Mouse (Mus musculus): Measurements from ENCODE around the gene Nrip1. TPM values are rescaled to one million over a fixed set of nuclear protein-coding genes. Genes with fewer than 3 reads are reported as not detected.

Nrip1 gene
- polyA plus RNA-seq, 1 experiment: 2.4 TPM

- Histone ChIP-seq H3K4me3 (ENCODE audit: insufficient read depth, poor library complexity, severe bottlenecking) (no peak overlapping the region), H3K36me3 (ENCODE audit: control insufficient read depth, insufficient read depth) (no peaks in the 10 kb centered on the region), H3ac (ENCODE audit: control insufficient read depth, insufficient read length, low read depth) (no peak overlapping the region), H3K27me3 (ENCODE audit: control insufficient read depth, insufficient read depth, insufficient read length) (no peaks in the 10 kb centered on the region), H3K79me2 (ENCODE audit: control insufficient read depth, insufficient read depth) (peaks cover 13% of the 10 kb centered on the region), H3K79me3 (ENCODE audit: low read depth) (peaks cover 14% of the 10 kb centered on the region)
- TF ChIP-seq MYOD1 (IDR thresholded peaks at IDR 0.05; ENCODE audit: control insufficient read depth, insufficient read length, low read depth): no peak
- no peak for TF ChIP-seq MYOG (IDR thresholded peaks at IDR 0.05; ENCODE audit: control insufficient read depth, extremely low read depth, insufficient read length)
- no peak for TF ChIP-seq CEBPB (IDR thresholded peaks at IDR 0.05; ENCODE audit: low read depth)
- TF ChIP-seq FOSL1 (IDR thresholded peaks at IDR 0.05; ENCODE audit: insufficient read depth, low read length, poor library complexity, severe bottlenecking): no peak
- TF ChIP-seq MAX (IDR thresholded peaks at IDR 0.05): no peak
- TF ChIP-seq CTCF (IDR thresholded peaks at IDR 0.05; ENCODE audit: control insufficient read depth, insufficient read depth, insufficient read length): no peak
- TF ChIP-seq USF1 (IDR thresholded peaks at IDR 0.05; ENCODE audit: low read depth): no peak
Observed at GRCm38 (mm10) chr16:76315642-76316041, 58.0 kb downstream of the Nrip1 start.

GRCm38 (mm10) chr16:76314013-76314950, 59.3 kb downstream of the Nrip1 start:
- peaks cover 11% of the 10 kb centered on the region for H3K79me2 ChIP-seq (ENCODE audit: control insufficient read depth, insufficient read depth)
- no peak overlapping the region for H3K4me3 ChIP-seq (ENCODE audit: insufficient read depth, poor library complexity, severe bottlenecking)
- H3K27me3 ChIP-seq (ENCODE audit: control insufficient read depth, insufficient read depth, insufficient read length): no peaks in the 10 kb centered on the region
- peaks cover 14% of the 10 kb centered on the region for H3K79me3 ChIP-seq (ENCODE audit: low read depth)
- TF ChIP-seq MAX (IDR thresholded peaks at IDR 0.05) (no peak), MYOD1 (IDR thresholded peaks at IDR 0.05; ENCODE audit: control insufficient read depth, insufficient read length, low read depth) (no peak), USF1 (IDR thresholded peaks at IDR 0.05; ENCODE audit: low read depth) (no peak), CEBPB (IDR thresholded peaks at IDR 0.05; ENCODE audit: low read depth) (no peak), FOSL1 (IDR thresholded peaks at IDR 0.05; ENCODE audit: insufficient read depth, low read length, poor library complexity, severe bottlenecking) (no peak), CTCF (IDR thresholded peaks at IDR 0.05; ENCODE audit: control insufficient read depth, insufficient read depth, insufficient read length) (no peak), MYOG (IDR thresholded peaks at IDR 0.05; ENCODE audit: control insufficient read depth, extremely low read depth, insufficient read length) (no peak)
- no peaks in the 10 kb centered on the region for H3K36me3 ChIP-seq (ENCODE audit: control insufficient read depth, insufficient read depth)
- H3ac ChIP-seq (ENCODE audit: control insufficient read depth, insufficient read length, low read depth): no peak overlapping the region

- TF ChIP-seq MYOD1 (IDR thresholded peaks at IDR 0.05; ENCODE audit: control insufficient read depth, insufficient read length, low read depth) (no peak), MYOG (IDR thresholded peaks at IDR 0.05; ENCODE audit: control insufficient read depth, extremely low read depth, insufficient read length) (no peak), CEBPB (IDR thresholded peaks at IDR 0.05; ENCODE audit: low read depth) (no peak), FOSL1 (IDR thresholded peaks at IDR 0.05; ENCODE audit: insufficient read depth, low read length, poor library complexity, severe bottlenecking) (no peak), USF1 (IDR thresholded peaks at IDR 0.05; ENCODE audit: low read depth) (no peak), CTCF (IDR thresholded peaks at IDR 0.05; ENCODE audit: control insufficient read depth, insufficient read depth, insufficient read length) (no peak), MAX (IDR thresholded peaks at IDR 0.05) (no peak)
Observed at GRCm38 (mm10) chr16:76312887-76313420, 60.7 kb downstream of the Nrip1 start.

GRCm38 (mm10) chr16:76310791-76311190, 62.8 kb downstream of the Nrip1 start:
- Histone ChIP-seq H3K4me3 (ENCODE audit: insufficient read depth, poor library complexity, severe bottlenecking) (no peak overlapping the region), H3K79me2 (ENCODE audit: control insufficient read depth, insufficient read depth) (no peaks in the 10 kb centered on the region), H3K27me3 (ENCODE audit: control insufficient read depth, insufficient read depth, insufficient read length) (no peaks in the 10 kb centered on the region), H3ac (ENCODE audit: control insufficient read depth, insufficient read length, low read depth) (no peak overlapping the region), H3K79me3 (ENCODE audit: low read depth) (peaks cover 7% of the 10 kb centered on the region), H3K36me3 (ENCODE audit: control insufficient read depth, insufficient read depth) (no peaks in the 10 kb centered on the region)
- TF ChIP-seq FOSL1 (IDR thresholded peaks at IDR 0.05; ENCODE audit: insufficient read depth, low read length, poor library complexity, severe bottlenecking) (no peak), USF1 (IDR thresholded peaks at IDR 0.05; ENCODE audit: low read depth) (no peak), CTCF (IDR thresholded peaks at IDR 0.05; ENCODE audit: control insufficient read depth, insufficient read depth, insufficient read length) (no peak), MYOG (IDR thresholded peaks at IDR 0.05; ENCODE audit: control insufficient read depth, extremely low read depth, insufficient read length) (no peak), CEBPB (IDR thresholded peaks at IDR 0.05; ENCODE audit: low read depth) (no peak), MAX (IDR thresholded peaks at IDR 0.05) (no peak), MYOD1 (IDR thresholded peaks at IDR 0.05; ENCODE audit: control insufficient read depth, insufficient read length, low read depth) (no peak)

More at GRCm38 (mm10) chr16:76312887-76313420, 60.7 kb downstream of the Nrip1 start:
- H3K79me3 ChIP-seq (ENCODE audit: low read depth): peaks cover 9% of the 10 kb centered on the region
- no peak overlapping the region for H3ac ChIP-seq (ENCODE audit: control insufficient read depth, insufficient read length, low read depth)
- H3K4me3 ChIP-seq (ENCODE audit: insufficient read depth, poor library complexity, severe bottlenecking): no peak overlapping the region
- H3K36me3 ChIP-seq (ENCODE audit: control insufficient read depth, insufficient read depth): no peaks in the 10 kb centered on the region
- H3K27me3 ChIP-seq (ENCODE audit: control insufficient read depth, insufficient read depth, insufficient read length): no peaks in the 10 kb centered on the region
- H3K79me2 ChIP-seq (ENCODE audit: control insufficient read depth, insufficient read depth): peaks cover 7% of the 10 kb centered on the region

GRCm38 (mm10) chr16:76310286-76310685, 63.3 kb downstream of the Nrip1 start:
- H3K27me3 ChIP-seq (ENCODE audit: control insufficient read depth, insufficient read depth, insufficient read length): no peaks in the 10 kb centered on the region
- H3K79me3 ChIP-seq (ENCODE audit: low read depth): peaks cover 6% of the 10 kb centered on the region
- H3ac ChIP-seq (ENCODE audit: control insufficient read depth, insufficient read length, low read depth): no peak overlapping the region
- no peaks in the 10 kb centered on the region for H3K79me2 ChIP-seq (ENCODE audit: control insufficient read depth, insufficient read depth)
- TF ChIP-seq CEBPB (IDR thresholded peaks at IDR 0.05; ENCODE audit: low read depth) (no peak), FOSL1 (IDR thresholded peaks at IDR 0.05; ENCODE audit: insufficient read depth, low read length, poor library complexity, severe bottlenecking) (no peak), CTCF (IDR thresholded peaks at IDR 0.05; ENCODE audit: control insufficient read depth, insufficient read depth, insufficient read length) (no peak), USF1 (IDR thresholded peaks at IDR 0.05; ENCODE audit: low read depth) (no peak), MAX (IDR thresholded peaks at IDR 0.05) (no peak), MYOD1 (IDR thresholded peaks at IDR 0.05; ENCODE audit: control insufficient read depth, insufficient read length, low read depth) (no peak), MYOG (IDR thresholded peaks at IDR 0.05; ENCODE audit: control insufficient read depth, extremely low read depth, insufficient read length) (no peak)
- no peak overlapping the region for H3K4me3 ChIP-seq (ENCODE audit: insufficient read depth, poor library complexity, severe bottlenecking)
- no peaks in the 10 kb centered on the region for H3K36me3 ChIP-seq (ENCODE audit: control insufficient read depth, insufficient read depth)
